Mouse (Mus musculus): ENCODE data around the gene Tlnrd1. TPM values are rescaled to one million over a fixed set of nuclear protein-coding genes. Genes with fewer than 3 reads are reported as not detected.
"Not testable (repeated sequence)": the region's sequence is repeated elsewhere in the genome, so short reads cannot be mapped to it uniquely, and the experiment has no call there.

Tlnrd1 gene
- 28.8 and 36.9 TPM in 2 replicates for total RNA-seq (2015; ENCODE audit: low replicate concordance)
- 19.2 and 25.7 TPM in 2 replicates for total RNA-seq (2017; ENCODE audit: low replicate concordance)

DNA sequence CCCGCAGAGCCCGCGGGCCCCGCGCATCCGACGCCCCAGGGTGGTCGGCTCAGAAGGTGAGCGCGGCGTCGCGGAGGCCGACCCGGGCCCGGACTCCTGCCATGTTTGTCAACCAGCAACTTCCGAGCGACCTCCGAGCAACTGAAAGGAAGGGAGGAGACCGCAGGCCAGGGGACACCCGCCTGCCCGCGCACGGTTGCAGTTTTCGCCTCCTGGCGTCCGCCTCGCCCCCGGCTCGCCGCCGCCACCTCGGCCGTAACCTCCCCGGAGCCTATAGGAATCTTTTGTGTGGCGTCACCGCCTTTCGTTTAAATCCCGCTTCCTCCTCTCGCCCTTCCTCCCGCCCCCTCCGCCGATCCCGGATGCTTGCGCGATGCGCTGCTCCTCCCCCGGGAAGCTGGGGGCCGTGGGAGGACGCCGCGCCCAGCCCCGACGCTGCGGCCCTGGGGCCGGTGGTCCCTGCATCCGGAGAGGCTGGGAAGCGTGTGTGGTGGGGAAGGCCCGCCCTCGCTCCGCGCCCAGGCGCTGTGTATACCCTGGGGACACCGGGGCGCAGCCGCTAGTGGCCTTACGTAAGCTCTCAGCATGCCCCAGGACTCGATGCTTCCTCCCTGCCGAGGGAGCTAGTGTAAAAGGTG, at the start of gene Tlnrd1, which contains the start of gene Mesd:
TSS of gene Tlnrd1 (minus strand) at position 285 of the 638 bp plus-strand sequence.
TSS of gene Mesd (plus strand) at position 446 of the 638 bp plus-strand sequence.
- ATAC-seq (replicated peaks; ENCODE audit: low FRiP score, poor library complexity, severe bottlenecking) = peak; percentile 55

DNA sequence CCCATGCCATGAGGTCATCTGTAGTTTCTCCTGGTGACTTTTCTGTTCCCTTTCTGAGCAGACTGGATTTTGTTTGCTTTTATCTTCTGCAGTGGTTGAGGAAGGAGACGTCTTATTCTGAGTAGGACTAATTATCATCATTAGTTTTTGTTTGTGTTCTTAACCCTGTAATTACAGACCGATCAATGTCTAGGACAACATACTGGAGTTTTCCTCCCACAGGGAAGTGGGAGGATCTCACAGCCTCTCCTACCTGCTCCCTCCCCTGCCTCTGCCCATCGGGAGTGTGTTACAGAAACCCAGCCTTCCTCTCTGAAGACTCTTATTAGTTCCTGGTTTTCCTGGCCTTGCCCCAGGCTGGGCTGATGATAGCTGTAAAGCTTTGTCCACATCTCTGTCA, 37.5 kb upstream of the Tlnrd1 start:
- no peak for ATAC-seq (replicated peaks; ENCODE audit: low FRiP score, poor library complexity, severe bottlenecking)

DNA sequence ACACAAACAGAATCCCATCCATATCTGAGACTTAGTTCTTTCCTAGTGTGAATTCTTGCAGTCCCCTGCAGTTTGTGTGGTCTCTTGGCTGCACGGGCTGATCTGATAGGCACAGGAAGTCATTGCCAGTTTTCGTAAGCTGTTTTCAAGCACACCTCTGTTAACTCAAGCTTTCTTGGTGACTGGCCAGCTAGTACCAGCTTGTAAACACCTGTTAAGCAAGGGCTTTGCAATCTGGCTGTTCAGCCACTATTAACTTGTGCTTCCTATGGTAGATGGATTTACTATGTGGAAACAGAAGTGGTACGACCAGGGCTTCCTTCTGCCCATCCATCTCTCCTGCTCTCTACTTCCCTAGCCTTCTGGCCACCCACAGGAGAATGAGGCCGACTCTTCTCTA, 36.1 kb upstream of the Tlnrd1 start:
- ATAC-seq (replicated peaks; ENCODE audit: low FRiP score, poor library complexity, severe bottlenecking) = no peak

DNA sequence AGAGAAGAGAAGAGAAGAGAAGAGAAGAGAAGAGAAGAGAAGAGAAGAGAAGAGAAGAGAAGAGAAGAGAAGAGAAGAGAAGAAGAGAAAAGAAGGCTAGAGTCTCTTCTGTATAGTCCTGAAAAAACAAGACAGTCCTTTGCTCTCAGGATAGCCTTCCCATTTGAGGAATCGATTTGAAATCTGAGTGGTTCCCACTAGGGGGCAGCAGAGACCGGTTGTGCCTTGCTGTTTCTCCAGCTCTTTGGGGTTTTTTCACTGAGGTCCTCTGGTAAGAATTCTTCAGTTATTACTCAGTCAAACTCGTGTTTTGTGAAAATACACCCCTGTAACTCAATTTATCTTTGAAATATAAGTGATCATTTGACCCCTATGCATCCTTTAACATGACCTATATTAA, 30.5 kb upstream of the Tlnrd1 start:
- peak; percentile 84 for ATAC-seq (replicated peaks; ENCODE audit: low FRiP score, poor library complexity, severe bottlenecking)

DNA sequence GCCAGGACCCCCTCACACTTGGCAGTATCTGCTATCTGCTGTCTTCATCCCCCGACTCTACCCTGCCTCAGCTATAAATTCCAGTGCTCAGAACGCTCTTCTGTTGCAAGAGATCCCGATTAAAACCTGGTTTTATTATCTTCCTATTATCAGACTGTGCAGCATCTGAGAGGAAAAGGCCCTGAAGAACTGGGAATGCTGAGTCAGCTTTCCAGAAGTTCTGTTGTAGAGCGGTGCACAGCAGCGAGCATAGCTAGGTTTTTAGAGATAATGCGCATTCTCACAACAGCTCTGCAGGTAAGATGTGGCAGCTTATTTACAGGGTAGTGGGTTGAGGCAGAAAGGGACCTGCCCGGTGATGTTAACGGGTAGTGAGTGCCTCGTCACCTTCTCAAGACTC, 29.9 kb upstream of the Tlnrd1 start:
- ATAC-seq (replicated peaks; ENCODE audit: low FRiP score, poor library complexity, severe bottlenecking) = 0 out of 2 replicates have a peak, but pooled peaks have one; percentile 25

DNA sequence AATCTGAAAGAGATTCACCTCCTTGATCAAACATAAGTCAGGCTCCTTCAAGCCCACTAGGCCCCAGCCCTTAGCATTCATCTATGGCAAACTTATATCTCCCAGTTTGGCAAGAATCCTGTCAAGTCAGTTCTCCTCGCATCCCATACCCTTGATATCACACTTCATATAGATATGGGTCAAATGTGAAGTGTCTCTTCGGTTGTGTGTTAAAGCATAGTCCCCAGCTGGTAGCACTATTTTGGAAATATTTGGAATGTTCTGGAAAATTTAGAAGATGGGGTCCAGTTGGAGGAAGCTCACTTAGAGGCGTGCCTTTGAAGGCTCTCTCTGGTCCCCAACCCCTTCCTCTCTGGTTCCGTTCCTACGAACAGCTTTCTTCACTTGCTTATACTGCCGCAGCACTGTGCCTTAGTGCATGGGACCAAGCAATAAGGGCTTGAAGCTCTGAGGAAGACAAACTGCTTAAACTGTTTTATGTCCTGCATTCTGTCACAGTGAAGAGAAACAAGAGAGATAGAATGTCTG, 29.4 kb upstream of the Tlnrd1 start:
- ATAC-seq (replicated peaks; ENCODE audit: low FRiP score, poor library complexity, severe bottlenecking) = no peak

DNA sequence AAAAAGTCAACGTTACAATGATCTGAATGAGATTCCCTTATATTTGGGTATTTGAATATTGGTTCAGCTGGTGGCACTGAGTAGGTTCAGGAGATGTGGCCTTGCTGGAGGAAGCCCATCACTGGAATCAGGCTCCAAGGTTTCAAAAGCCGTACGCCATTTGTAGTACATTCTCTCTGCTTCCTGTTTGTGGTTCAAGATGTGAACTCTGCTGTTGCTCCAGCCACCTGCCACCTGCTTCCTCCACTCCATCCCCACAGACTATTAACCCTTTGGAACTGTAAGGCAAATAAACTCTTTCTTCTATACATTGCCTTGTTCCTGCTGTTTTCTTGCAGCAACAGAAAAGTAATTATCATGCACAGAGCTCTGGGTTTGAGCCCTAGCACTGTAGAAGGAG, 27.8 kb upstream of the Tlnrd1 start:
- no peak for ATAC-seq (replicated peaks; ENCODE audit: low FRiP score, poor library complexity, severe bottlenecking)

DNA sequence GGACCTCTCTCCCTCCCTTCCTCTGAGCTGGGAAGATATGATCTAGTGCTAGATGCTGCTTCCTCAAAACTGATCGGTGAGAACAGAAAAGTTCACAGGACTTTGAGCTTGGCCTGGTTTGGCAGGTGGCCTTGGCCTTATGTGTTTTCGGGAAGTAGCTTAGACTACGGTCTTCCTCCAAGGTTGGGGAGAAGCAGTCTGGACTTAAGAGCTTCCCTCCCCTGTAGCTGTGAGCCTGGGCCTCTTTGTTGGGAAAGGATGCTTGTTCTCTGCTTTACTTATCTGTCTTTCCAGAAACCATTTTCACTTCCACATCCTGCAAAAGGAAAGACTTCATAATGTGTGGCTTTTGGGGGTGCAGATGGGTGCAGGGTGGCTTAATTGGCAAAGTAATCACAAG, 20.7 kb upstream of the Tlnrd1 start:
- no peak for ATAC-seq (replicated peaks; ENCODE audit: low FRiP score, poor library complexity, severe bottlenecking)

DNA sequence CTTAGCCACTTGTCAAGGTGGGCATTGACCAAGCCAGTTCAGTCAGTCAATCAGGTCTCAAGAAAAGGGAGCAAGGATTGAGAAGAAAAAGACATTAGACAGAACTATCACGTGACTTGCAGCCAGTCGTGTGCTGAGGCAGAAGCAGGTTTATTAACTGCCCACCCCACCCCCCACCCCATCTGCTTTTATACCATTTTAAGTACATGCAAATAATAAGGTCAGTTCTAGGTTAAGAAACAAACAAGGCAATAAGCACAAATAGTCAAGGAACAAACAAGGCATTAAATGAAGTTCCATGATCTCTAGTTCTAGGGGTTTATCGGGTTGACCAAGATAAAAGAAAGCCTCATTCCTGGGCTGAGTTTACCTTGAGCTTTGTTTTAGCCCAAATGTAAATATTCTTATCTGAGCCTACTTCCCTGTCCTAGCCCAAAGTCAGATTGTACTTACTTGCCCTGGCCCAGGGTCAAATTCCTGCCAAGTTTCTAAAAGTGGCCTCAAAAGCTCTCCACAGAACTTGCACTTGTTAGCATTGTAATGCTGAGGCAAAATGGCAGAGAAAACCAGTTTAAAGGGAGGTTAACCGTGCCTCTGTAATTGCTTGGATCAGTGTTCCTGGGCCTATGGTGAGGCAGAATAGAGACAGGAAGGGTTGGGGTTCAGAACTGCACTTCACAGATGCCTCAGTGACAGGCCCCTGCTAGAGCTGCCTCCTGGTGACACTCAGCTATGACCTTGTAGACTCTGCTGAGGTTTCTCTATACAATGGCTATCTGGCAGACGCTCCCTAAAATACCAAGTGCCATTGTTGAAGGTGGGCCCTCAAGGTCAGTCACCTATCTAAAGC, 18.4 kb upstream of the Tlnrd1 start:
- ATAC-seq (replicated peaks; ENCODE audit: low FRiP score, poor library complexity, severe bottlenecking) = no peak

DNA sequence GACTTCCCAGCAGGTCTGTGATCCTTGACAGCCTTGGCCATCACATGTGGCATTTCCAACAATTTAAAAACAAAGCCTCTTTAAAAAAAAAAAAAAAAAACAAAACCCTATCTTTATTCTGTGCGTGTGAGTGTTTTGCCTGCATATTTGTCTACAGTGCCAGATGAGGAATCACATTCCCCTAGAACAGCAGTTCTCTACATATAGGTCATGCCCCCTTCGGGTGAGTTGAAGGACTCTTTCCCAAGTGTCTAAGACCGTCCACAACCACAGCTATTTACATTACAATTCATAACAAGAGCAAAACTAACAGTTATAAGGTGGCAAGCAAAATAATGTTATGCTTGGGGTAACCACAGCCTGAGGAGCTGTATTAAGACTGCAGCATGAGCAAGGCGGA, 17.3 kb upstream of the Tlnrd1 start:
- ATAC-seq (replicated peaks; ENCODE audit: low FRiP score, poor library complexity, severe bottlenecking) = no peak

DNA sequence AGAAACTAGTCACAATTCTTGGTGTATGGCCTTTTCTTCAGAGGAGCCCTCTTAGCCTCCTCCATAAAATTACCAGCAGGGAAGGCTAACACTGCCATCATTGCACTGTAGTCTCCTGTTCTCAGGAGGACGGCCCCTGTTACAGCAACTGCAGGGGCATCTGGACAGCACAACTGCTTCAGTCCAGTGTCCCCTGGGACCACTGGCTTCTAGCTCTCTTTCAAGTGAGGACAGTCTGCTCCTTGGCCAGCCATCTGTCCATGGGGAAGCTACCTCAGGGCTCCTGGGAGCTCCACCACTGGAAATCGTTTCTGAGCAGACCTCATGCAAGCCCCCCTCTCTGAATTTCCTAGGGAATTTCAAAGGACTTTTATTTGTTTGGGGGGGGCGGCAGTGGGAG, 16.4 kb upstream of the Tlnrd1 start:
- ATAC-seq (replicated peaks; ENCODE audit: low FRiP score, poor library complexity, severe bottlenecking) = no peak

DNA sequence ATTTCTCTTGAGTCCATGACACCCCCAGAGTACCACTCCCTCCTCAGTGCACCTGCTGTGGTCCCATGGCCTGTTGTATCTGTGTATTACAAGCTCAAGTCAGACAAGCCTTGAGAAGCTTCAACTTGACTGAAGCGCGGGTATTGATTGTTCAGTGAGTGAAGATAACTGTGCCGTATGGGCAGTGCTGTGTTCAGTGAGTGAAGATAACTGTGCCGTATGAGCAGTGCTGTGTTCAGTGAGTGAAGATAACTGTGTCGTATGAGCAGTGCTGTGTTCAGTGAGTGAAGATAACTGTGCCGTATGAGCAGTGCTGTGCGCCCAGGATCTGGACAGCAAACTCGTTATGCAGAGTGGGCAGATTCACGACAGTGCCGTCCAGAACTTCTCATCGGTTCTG, 14.2 kb upstream of the Tlnrd1 start:
- ATAC-seq (replicated peaks; ENCODE audit: low FRiP score, poor library complexity, severe bottlenecking) = peak; percentile 94

DNA sequence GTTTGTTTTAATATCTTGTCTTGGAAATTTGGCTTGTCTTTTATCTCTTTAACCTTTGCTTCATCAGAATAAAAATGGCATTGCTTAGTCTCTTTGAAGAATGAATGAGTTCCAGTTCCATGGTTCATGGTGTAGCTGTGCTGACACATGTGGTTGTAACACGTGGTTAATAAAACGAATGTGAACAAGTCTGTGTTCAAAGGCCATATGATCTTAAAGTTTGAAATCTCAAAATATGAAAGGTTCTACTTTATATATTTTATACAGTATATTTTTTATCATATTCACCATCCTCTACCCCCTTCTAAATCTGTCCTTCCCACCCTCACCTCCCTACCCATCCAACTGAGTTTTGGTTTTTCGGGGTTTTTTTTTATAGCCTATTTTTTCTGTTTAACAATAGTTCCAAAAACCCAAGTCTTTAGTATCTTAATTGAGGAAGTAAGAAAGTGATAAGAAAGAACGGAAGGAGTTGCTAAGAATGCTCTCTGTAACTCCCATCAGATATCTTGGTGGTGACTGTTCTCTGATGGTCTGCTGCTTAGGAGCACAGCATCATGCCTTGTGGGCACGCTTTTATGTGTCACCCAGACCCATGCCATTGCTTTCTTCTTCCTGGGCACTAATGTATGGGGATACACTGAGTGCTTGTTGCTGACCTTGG, 12.1 kb upstream of the Tlnrd1 start:
- no peak for ATAC-seq (replicated peaks; ENCODE audit: low FRiP score, poor library complexity, severe bottlenecking)

DNA sequence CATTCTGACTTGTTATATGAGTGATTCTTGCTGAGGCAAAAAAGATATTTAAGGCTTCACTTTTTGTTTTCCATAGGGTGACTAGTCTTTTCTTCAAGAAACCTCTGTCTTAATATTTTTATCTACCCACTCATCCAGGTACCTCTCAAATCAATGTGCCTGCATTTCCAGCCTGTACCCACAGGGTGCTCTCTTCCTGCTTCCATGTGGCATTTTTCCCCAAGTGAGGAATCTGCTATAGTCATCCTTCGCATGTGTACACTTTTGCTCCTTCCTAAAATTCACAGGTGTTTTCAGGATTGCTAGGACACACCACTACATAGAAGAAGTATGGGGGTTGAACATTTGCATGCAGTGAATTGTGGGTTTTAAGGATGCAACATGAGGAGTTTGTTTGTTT, 10.2 kb upstream of the Tlnrd1 start:
- no peak for ATAC-seq (replicated peaks; ENCODE audit: low FRiP score, poor library complexity, severe bottlenecking)

DNA sequence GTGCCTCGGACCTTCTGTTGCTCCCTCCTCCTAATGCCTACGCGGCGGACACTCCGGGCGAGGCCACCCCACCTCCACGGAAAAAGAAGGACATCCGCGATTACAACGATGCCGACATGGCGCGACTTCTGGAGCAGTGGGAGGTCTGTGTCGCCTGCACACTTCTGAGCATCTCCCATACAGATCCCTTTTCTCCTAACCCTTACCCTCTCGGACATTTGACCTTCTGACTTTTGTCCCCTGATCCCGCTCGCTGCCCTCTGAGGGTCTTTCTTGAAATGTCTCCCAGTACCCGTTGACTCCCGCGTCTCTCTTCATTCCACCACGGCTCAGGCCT, 8.2 kb upstream of the Tlnrd1 start:
- ATAC-seq (replicated peaks; ENCODE audit: low FRiP score, poor library complexity, severe bottlenecking) = no peak

DNA sequence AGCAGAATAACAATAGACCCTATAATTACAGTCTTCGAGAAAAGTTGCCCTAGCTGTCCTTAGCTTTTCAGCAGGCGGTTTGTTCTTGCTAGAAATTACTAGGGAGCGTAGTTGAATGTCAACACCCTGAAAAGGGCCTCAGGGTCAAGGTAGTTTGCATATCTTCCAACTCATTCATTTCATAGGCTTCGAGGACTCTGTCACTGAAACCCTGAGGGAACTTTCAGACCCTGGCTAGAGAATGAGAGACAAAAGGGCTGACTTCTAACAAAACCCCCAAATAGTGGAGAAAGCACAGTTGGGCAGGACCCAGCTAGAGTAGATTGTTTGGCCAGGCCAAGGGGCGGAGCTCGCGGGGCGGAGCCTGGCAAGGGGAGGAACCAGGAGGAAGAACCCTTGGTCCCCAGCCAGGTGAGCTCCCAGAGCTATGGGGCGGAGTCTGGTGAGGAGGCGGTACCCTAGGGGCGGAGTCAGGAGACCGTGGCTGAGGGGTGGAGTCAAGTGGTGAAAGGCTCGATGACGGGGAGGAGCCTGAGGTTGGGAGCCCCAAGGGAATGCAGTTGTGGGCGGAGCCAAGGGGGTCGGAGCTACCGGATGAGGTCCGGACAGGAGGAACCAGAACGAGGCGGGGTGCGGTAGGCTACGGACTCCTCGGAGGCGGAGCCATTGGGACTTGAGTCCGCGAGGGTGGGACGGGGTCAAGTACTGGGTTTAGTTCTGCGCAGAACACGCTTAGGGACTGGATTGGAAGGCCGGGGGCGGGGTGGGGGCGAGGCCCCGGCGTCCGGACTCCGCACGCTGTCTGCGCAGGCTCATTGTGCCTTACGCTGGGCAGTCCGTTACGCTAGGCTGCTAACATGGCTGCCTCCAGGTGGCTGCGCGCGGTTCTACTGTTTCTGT, 7.6 kb upstream of the Tlnrd1 start:
- peak; percentile 87 for ATAC-seq (replicated peaks; ENCODE audit: low FRiP score, poor library complexity, severe bottlenecking)

DNA sequence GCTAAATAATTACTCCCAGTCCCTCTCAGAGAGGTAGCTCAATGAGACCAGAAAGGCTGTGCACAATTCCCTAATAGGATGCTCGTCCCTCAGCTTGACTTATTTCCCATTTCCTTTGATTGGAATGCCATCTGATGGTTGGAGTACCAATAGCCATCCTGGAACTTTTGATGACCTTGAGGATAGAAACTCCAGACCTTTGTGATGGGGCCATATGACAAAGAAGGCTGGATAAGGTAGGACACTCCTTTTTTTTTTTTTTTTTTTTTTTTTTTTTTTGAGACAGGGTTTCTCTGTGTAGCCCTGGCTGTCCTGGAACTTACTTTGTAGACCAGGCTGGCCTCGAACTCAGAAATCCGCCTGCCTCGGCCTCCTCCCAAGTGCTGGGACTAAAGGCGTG, 5.8 kb upstream of the Tlnrd1 start:
- ATAC-seq (replicated peaks; ENCODE audit: low FRiP score, poor library complexity, severe bottlenecking) = not testable (repeated sequence)

DNA sequence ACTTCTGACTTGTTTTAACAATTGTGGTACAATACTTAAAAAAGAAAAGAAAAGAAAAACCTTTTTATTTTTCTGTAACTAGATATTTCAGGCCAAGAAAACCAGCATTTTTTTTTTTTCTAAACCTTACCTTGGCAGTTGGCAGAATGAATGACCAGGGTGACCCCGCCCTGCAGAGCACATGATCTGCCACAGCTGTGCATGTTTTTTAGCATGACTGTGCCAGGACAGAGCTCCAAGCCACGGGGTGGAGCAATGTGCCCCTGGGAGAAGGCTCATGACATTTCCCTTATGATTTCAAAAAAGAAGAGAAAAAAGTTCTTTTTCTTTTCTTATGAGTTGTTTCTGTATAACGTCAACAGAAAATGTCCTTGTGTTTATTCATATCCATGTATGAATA, 5.3 kb upstream of the Tlnrd1 start:
- peak; percentile 30; the same call in 1 of the 2 replicates for ATAC-seq (replicated peaks; ENCODE audit: low FRiP score, poor library complexity, severe bottlenecking)

DNA sequence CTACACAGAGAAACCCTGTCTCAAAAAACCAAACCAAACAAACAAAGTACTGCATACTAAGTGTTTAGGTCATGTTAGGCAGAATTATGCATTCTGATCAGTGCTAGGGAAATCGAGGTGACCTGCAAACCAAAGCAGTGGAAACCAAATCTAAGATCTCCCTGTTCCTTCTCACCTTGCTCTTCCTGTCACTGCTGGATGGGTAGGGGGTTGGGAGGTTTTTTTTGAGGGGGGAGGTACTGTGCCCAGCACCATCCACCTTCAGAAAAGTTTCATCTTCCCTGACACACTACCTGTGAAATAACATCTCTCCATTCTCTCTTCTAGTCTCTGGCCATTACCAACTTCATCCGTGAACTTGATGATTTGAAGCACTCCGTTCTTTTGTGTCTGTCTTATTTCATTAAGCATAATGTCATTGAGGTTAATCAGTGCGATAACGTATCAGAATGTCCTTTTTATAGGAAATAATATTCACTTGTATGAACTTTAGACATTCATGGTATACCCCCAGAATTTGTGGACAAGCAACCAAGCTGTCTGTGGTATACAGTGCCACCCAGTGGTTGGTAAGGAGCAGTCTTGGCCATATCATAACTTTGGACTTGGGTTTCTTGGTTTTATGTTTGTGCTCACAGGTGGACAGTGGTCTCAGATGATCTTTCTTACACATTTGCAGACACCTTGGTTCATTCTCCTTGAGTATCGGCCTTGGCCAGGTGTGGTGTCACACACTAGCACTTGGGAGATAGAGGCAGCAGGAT, 2.4 kb upstream of the Tlnrd1 start:
- 0 out of 2 replicates have a peak, but pooled peaks have one; percentile 12 for ATAC-seq (replicated peaks; ENCODE audit: low FRiP score, poor library complexity, severe bottlenecking)
